In the genomic region with DNA sequence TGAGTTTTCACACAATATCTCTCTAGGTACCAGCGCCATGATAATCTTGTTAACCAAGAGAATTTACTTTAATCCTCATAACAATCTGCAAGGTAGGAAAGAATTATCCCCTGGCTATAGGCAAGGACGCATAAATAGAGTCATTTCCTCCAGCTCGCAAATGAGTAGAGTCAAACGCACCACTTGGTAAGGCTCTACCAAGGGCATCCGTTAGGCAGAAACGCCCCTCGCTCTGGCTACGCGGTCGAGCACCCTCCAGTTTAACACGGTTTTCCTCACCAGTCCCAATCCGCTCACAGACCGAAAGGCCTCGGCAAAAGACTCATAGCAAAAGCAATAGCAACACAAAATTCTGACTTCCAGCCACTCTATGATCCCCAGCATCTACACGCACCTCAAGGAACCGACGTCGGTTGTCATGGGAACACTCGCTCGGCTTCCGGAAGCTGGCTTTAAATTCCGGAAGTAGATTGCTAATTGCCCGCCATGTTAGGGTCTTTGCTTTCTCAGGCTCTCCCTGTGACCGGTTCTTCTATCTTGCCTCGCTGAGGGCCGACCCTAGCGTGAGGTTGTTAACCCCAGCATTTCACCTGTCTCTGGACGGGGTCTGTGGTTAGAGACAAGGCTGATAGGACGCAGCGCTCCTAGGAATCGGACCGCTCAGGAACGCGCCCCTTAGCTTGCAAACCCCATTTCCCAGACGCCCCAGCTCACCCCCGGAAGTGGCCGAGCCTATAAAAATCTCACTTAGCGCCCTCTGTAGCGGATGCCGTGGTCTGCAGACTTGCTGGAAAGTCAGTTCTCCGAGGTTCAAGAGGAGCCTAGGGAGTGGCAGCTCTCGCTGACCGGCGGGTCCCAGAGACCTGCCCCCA, we compare ENCODE assay signal across 1 mouse cellular context.
A peak's percentile ranks its signal among the peaks of the same experiment; 100 is the strongest.
TF ChIP-seq lines count a peak whose summit lies in the region.

A gene (plus strand): TSS at position 483 of the 872 bp plus-strand sequence.
A gene (minus strand): TSS at position 673 of the 872 bp plus-strand sequence.

TF ChIP-seq in myocyte, 11 proteins besides CTCF, POLR2A, EP300 and RAD21 (continued from another document):
- TF ChIP-seq MYOD1 (IDR thresholded peaks at IDR 0.05; ENCODE audit: control insufficient read depth in 1 of 3, insufficient read length in 2 of 3, low read depth in 2 of 3) (no peak), REST (IDR thresholded peaks at IDR 0.05; ENCODE audit: insufficient read depth, insufficient read length) (no peak), POLR2AphosphoS2 (IDR thresholded peaks at IDR 0.05; ENCODE audit: insufficient read length, low read depth) (peak; percentile 79)
